Mouse (Mus musculus): ENCODE measurements at regions not wholly inside any gene's neighbourhood (a gene's known extent, or its start where the extent isn't known, plus 50 kb on each side); places are given as distances from the start of the nearest gene placed in this dataset.

DNA sequence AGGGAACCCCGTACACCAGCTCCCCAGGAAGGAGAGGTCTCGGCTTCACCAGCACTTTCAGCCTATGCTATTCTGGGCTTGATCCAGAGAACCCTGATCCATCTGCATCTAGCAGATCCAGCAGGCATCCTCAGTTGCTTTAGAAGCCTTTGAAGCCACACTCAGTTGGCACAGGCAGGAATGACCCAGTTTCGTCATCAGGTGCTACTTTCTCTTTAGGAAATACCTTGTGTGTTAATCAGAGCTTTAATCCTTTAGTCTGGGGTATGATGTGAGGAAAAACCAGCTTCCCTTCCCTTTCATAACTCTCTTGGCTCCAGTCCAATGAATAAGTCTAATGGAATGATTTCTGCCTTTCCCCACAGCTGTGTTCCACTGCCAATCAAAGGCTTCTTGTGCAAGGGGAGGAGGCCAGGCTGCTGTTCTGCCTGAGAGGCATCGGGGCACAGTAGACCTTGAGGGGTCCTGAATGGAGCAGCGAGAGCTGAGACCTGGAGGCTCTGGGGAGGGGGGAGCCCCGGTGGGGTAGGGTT lies 173.3 kb upstream of the Igfbp7 start:
- 44% methylated on average over 6 of the region's 6 CpGs for WGBS
- peak; percentile 86; the same call in 1 of the 2 replicates for ATAC-seq (ENCODE audit: insufficient number of reproducible peaks, insufficient read depth, low FRiP score, low TSS enrichment)
- peak overlapping the region; percentile 63; the same call in 1 of the 2 replicates for H3K27ac ChIP-seq
- H3K9me3 ChIP-seq: no peaks in the 10 kb centered on the region
- H3K36me3 ChIP-seq: no peaks in the 10 kb centered on the region
- H3K4me2 ChIP-seq (replicated peaks): peak overlapping the region; percentile 27
- H3K4me3 ChIP-seq: no peak overlapping the region
- no peaks in the 10 kb centered on the region for H3K27me3 ChIP-seq
- no peak overlapping the region for H3K9ac ChIP-seq
- peaks cover 24% of the 10 kb centered on the region for H3K4me1 ChIP-seq

DNA sequence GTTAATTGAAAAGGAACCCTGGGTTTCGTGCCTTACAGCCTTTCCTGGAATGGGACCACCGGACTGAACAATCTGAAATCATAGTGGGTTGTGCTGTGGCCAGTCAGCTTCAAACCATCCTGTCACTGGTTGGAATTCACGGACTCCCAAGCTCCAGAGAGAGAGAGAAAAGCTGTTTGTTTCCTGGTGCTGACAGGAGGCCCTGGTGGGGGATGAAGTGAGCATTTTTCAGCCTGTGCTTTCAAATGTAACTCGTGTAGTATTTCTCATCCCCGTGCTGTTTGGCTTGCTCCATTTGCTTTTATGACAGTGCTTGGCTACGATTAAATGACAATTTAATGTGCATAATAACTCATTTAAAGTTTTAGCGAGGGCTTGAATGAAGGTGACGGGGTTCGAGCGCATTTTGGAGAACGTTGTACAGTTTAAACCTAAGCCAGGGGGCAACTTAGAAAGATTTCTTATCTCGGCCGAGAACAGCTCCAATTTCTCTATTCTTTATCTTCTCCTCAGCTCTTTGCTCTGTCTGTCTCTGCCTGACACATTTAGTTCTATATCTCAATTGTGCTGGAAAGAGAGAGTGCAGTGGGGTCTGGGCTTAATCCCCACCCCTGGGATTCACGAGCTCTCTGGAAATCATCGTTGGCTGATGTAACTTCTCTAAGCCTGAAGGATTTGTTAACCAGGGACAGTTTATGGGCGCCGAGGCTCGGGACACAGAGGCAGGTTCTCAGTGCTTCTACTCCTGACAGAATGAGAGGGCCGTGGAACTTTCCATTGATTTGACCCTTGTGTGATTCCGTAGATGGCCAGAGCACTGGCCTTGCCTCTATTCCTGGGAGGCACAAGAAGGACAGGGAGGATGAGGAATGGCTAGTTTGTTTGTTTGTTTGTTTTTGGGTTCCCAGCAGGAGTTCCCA lies 172.2 kb upstream of the Igfbp7 start:
- WGBS: 40% methylated on average over 20 of the region's 20 CpGs
- Histone ChIP-seq H3K9me3 (no peaks in the 10 kb centered on the region), H3K9ac (no peak overlapping the region), H3K36me3 (no peaks in the 10 kb centered on the region), H3K4me1 (peaks cover 24% of the 10 kb centered on the region), H3K4me2 (replicated peaks) (no peak overlapping the region), H3K4me3 (no peak overlapping the region), H3K27ac (peak overlapping the region; percentile 63; the same call in 1 of the 2 replicates), H3K27me3 (no peaks in the 10 kb centered on the region)
- ATAC-seq (ENCODE audit: insufficient number of reproducible peaks, insufficient read depth, low FRiP score, low TSS enrichment): no peak

DNA sequence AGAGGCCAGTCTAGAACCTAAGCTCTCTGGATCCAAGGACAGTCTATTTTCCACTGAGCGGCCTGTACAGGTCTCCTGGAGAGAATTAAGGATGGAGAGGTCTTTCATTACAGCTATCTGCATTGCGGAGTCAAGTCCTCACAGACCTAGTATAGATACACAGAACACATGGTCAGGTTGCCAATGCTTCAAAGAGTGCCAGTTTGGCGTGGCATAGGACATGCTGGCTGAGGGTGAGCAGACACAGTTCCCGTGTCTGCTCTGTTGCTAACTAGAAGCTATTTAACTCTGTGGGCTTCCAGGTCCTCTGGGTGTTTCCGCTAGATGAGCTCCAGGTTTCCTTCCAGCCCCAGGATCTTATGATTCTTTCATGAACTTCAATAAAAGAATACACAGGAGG lies 169.0 kb upstream of the Igfbp7 start:
- ATAC-seq (ENCODE audit: insufficient number of reproducible peaks, insufficient read depth, low FRiP score, low TSS enrichment): no peak
- peaks cover 24% of the 10 kb centered on the region for H3K4me1 ChIP-seq
- no peaks in the 10 kb centered on the region for H3K36me3 ChIP-seq
- no peak overlapping the region for H3K4me3 ChIP-seq
- no peak overlapping the region for H3K27ac ChIP-seq
- 86% methylated on average over 5 of the region's 5 CpGs for WGBS
- no peak overlapping the region for H3K9ac ChIP-seq
- no peaks in the 10 kb centered on the region for H3K9me3 ChIP-seq
- no peak overlapping the region for H3K4me2 ChIP-seq (replicated peaks)
- H3K27me3 ChIP-seq: no peaks in the 10 kb centered on the region

DNA sequence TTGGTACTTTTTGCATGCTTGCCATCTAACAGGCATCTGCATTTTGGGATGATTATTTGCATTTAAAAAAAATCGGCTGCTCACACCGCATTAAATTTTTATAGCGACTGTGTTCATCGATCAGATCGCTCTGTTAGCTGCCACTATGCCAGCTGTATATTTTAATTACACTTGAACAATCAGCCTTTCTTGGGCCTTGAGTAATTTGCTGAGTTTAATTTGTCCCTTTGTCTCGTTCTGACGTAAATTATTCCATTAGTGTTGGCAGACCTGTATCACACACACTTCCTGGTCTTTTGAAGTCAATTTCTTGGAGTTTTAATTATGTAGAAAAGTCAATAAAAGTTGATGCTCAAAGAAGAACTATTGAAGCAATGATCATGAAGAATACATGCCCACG lies 167.9 kb upstream of the Igfbp7 start:
- no peak for ATAC-seq (ENCODE audit: insufficient number of reproducible peaks, insufficient read depth, low FRiP score, low TSS enrichment)
- WGBS: 77% methylated on average over 8 of the region's 8 CpGs
- H3K4me1 ChIP-seq: peaks cover 14% of the 10 kb centered on the region
- H3K4me3 ChIP-seq: no peak overlapping the region
- H3K9me3 ChIP-seq: no peaks in the 10 kb centered on the region
- H3K4me2 ChIP-seq (replicated peaks): no peak overlapping the region
- no peak overlapping the region for H3K27ac ChIP-seq
- H3K36me3 ChIP-seq: no peaks in the 10 kb centered on the region
- H3K27me3 ChIP-seq: no peaks in the 10 kb centered on the region
- no peak overlapping the region for H3K9ac ChIP-seq

DNA sequence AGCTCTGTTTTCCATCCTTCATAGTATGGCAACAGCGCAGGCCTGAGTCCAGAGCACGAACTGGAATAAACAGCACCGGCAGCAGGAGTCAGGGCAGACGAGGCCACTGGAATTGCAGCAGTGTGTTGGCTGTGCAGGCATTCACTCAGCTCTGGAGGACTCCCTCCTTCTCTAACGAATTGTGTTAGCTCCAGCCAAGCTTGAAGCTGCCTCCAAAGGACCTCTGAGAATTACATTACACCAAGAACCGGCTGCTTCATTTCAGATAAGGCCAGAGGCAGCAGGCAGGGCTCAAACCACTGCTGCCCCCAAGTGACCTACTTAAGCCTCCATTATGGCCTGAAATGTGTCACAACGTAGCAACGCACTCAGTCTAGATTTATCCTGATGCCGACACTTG lies 162.5 kb upstream of the Igfbp7 start:
- no peaks in the 10 kb centered on the region for H3K27me3 ChIP-seq
- no peak overlapping the region for H3K4me3 ChIP-seq
- WGBS: 65% methylated on average over 9 of the region's 9 CpGs
- no peaks in the 10 kb centered on the region for H3K9me3 ChIP-seq
- H3K9ac ChIP-seq: no peak overlapping the region
- H3K36me3 ChIP-seq: no peaks in the 10 kb centered on the region
- no peak overlapping the region for H3K4me2 ChIP-seq (replicated peaks)
- no peak for ATAC-seq (ENCODE audit: insufficient number of reproducible peaks, insufficient read depth, low FRiP score, low TSS enrichment)
- H3K4me1 ChIP-seq: no peaks in the 10 kb centered on the region
- no peak overlapping the region for H3K27ac ChIP-seq

DNA sequence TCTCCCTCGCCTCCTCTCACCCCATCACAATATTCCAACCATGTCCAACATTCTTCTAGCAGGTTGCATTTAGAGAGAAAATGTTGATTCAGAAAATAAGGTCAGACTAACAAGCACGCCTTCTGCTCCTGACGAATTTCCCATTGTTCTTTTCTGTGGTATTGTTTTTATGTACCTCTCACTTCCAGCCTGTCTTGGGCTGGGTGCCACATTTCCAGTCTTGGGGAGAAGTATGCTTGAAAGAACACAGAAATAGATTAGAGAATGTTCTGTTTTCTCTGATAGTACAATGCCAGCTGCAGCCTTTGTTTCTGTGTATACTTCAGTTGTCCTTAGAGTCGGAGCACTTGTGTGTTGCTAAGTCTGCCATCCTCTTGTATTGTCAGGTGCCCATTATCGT lies 160.3 kb upstream of the Igfbp7 start:
- 81% methylated on average over 5 of the region's 5 CpGs for WGBS
- Histone ChIP-seq H3K4me2 (replicated peaks) (no peak overlapping the region), H3K4me3 (no peak overlapping the region), H3K27ac (no peak overlapping the region), H3K9ac (no peak overlapping the region), H3K27me3 (no peaks in the 10 kb centered on the region), H3K36me3 (no peaks in the 10 kb centered on the region), H3K9me3 (no peaks in the 10 kb centered on the region), H3K4me1 (no peaks in the 10 kb centered on the region)
- ATAC-seq (ENCODE audit: insufficient number of reproducible peaks, insufficient read depth, low FRiP score, low TSS enrichment): no peak

DNA sequence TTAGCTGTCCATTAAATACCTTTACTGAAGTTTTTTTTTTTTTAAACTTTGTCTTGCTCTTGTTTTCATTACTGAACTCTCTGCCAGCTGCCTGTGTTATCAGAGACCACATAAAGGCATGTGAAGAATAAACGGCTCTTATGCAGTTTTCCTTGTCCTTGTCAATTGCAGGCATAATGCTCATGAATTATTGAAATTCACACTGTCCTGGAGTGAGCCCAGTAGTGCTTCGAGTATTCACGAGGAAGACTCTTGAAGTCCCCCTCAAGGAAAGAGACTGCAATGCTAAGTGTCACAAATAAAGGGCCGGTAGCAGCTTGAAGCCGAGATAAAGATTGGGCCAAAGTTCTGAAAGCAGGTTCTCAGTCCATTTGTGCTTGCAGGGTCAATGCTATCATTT lies 144.7 kb upstream of the Igfbp7 start:
- Histone ChIP-seq H3K9ac (no peak overlapping the region), H3K9me3 (no peaks in the 10 kb centered on the region), H3K4me2 (replicated peaks) (no peak overlapping the region), H3K4me3 (no peak overlapping the region), H3K27ac (no peak overlapping the region), H3K4me1 (no peaks in the 10 kb centered on the region), H3K27me3 (no peaks in the 10 kb centered on the region), H3K36me3 (no peaks in the 10 kb centered on the region)
- WGBS: 49% methylated on average over 5 of the region's 5 CpGs
- no peak for ATAC-seq (ENCODE audit: insufficient number of reproducible peaks, insufficient read depth, low FRiP score, low TSS enrichment)

DNA sequence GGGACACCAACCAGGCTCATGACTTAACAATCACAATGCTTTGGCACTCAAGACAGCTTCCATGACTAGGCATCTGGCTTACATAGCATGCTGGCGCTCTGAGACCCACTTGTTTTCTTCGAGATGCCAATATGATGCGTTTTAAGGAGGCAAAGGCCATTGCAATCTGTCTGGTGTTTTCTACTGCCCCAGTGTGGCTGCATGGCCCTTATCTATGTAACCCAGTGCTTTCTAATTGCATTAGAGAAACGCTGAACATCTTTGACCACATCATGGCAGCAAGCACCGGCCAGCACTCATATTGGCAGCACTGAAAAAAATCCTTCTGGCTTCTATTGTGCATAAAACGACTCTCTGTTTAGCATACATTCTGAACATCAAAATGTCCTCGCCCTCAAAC lies 144.2 kb upstream of the Igfbp7 start:
- WGBS: 78% methylated on average over 7 of the region's 7 CpGs
- H3K4me2 ChIP-seq (replicated peaks): no peak overlapping the region
- no peak for ATAC-seq (ENCODE audit: insufficient number of reproducible peaks, insufficient read depth, low FRiP score, low TSS enrichment)

DNA sequence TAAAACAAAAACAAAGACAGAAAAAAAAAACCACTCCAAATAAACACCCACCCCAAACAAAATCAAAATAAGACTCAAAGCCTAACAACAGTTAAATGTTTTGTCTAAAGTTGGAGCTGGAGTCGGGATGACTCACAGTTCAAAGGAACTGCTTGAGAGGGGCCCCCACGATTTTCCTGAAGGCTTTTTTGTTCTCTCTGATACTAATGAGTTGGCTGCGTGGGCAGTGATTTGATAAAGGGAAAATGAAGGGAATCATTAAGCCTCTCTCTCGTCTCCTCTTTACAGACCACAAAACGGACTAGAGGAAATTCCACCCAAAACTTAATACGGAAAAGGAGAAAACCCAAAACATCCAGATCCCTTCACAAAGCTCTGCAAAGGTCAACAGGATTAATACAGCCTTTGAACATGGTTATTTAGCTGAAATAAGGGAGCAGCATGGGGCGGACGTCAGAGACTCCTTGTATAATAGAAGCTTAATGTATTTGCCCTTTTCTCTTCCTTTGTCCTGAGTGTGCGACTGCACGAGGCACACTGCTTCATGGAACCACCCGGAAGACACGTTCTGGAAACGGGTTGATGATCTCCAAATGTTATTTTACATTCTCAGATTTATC lies 138.3 kb upstream of the Igfbp7 start:
- Histone ChIP-seq H3K4me1 (no peaks in the 10 kb centered on the region), H3K9me3 (no peaks in the 10 kb centered on the region), H3K36me3 (no peaks in the 10 kb centered on the region), H3K4me2 (replicated peaks) (no peak overlapping the region), H3K27ac (no peak overlapping the region), H3K4me3 (no peak overlapping the region), H3K27me3 (no peaks in the 10 kb centered on the region), H3K9ac (no peak overlapping the region)
- WGBS: 32% methylated on average over 13 of the region's 13 CpGs
- ATAC-seq (ENCODE audit: insufficient number of reproducible peaks, insufficient read depth, low FRiP score, low TSS enrichment): no peak

More for the DNA sequence above, 144.2 kb upstream of the Igfbp7 start:
- no peak overlapping the region for H3K27ac ChIP-seq
- H3K9me3 ChIP-seq: no peaks in the 10 kb centered on the region
- H3K27me3 ChIP-seq: no peaks in the 10 kb centered on the region
- H3K4me3 ChIP-seq: no peak overlapping the region
- no peaks in the 10 kb centered on the region for H3K36me3 ChIP-seq
- no peaks in the 10 kb centered on the region for H3K4me1 ChIP-seq
- H3K9ac ChIP-seq: no peak overlapping the region

DNA sequence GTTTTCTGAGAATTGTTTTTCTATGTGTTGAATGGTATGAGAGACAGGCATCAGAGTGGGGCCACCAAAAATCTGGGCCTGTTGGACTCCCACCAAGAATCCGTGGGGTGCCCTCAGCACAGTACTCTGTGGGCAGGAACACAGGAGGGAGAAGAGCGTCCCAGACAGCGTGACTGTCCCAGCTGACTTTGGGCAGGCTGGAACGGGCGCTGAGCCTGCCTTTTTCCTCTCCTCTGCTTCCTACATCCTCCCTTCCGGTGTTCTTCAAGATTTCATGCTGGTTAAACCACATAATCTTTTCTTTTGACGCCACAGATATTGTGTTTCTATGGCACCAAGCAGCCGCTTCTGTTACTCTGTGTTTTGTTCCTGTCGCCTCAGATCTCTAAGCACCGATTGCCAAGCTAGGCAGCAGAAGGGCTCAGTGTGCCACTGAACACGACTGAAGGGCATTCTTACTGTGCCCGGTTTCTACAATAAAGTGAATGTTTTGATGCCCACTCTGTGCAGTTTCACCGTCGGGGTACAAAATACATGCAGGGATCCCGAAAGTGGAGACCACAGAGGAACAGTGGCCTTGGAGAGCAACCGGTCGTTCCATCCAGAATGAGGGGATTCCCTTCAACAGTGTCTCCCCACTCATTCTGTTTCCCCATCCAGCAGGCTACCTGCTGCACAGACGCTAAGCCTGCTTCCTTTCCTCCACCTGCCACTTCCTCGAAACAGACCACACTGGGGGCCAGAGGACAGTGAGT lies 124.6 kb upstream of the Igfbp7 start:
- no peak for ATAC-seq (ENCODE audit: insufficient number of reproducible peaks, insufficient read depth, low FRiP score, low TSS enrichment)
- no peak overlapping the region for H3K4me2 ChIP-seq (replicated peaks)
- no peaks in the 10 kb centered on the region for H3K27me3 ChIP-seq
- no peaks in the 10 kb centered on the region for H3K9me3 ChIP-seq
- no peak overlapping the region for H3K27ac ChIP-seq
- H3K4me1 ChIP-seq: peaks cover 12% of the 10 kb centered on the region; the same call in 1 of the 2 replicates
- WGBS: 71% methylated on average over 19 of the region's 19 CpGs
- no peak overlapping the region for H3K4me3 ChIP-seq
- H3K36me3 ChIP-seq: no peaks in the 10 kb centered on the region
- no peak overlapping the region for H3K9ac ChIP-seq

DNA sequence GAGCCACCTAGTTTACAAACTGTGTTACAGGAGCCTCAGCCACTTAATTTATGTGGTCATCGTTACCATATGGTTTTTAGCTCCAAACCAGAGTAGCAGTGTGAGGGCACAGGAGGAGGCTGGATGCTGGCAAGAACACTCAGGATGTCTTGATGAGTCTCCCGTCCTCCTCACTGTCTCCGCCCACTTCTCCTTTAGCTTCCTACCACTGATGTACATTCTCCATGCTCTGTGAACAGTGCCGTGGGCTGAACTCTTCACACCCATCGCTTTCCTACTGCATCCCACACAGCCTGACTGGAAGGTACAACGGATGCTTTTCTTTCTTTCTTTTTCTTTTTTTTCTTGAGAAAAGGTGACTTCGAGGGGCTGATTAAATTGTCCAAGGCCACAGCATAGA lies 122.5 kb upstream of the Igfbp7 start:
- peaks cover 12% of the 10 kb centered on the region; the same call in 1 of the 2 replicates for H3K4me1 ChIP-seq
- no peak overlapping the region for H3K4me3 ChIP-seq
- H3K27ac ChIP-seq: no peak overlapping the region
- H3K36me3 ChIP-seq: no peaks in the 10 kb centered on the region
- H3K27me3 ChIP-seq: no peaks in the 10 kb centered on the region
- no peak for ATAC-seq (ENCODE audit: insufficient number of reproducible peaks, insufficient read depth, low FRiP score, low TSS enrichment)
- WGBS: 85% methylated on average over 7 of the region's 7 CpGs
- no peaks in the 10 kb centered on the region for H3K9me3 ChIP-seq
- H3K4me2 ChIP-seq (replicated peaks): no peak overlapping the region
- H3K9ac ChIP-seq: no peak overlapping the region
